Mouse (Mus musculus) cerebellum, postnatal 14 days (tissue): ENCODE results near the gene Celsr1.

Experiments used
- DNase-seq, 2 experiments: peaks; one replicate each; pipeline ENCODE4 v3.0.0; 2021; ENCODE audit warnings: mixed read lengths in 2 of 2

Celsr1 gene

GRCm38 (mm10) chr15:86033191-86033841 is at the start of gene Celsr1:
Gene Celsr1 (minus strand): TSS chr15:86033777.
- peak; percentile 36 to 52 for DNase-seq

GRCm38 (mm10) chr15:86083261-86083741 is 49.7 kb upstream of the Celsr1 start:
- DNase-seq = peak; percentile 54 to 69

- DNase-seq = peak; percentile 91 to 94
These were observed 49.0 kb upstream of the Celsr1 start for GRCm38 (mm10) chr15:86082551-86082961.

GRCm38 (mm10) chr15:86081654-86082053 is 48.1 kb upstream of the Celsr1 start:
- no peak for DNase-seq

GRCm38 (mm10) chr15:86080408-86080807 is 46.8 kb upstream of the Celsr1 start:
- DNase-seq = no peak

- no peak for DNase-seq
These were observed 46.3 kb upstream of the Celsr1 start for GRCm38 (mm10) chr15:86079876-86080275.

GRCm38 (mm10) chr15:86079467-86079866 is 45.9 kb upstream of the Celsr1 start:
- no peak for DNase-seq

- DNase-seq = no peak
These were observed 45.1 kb upstream of the Celsr1 start for GRCm38 (mm10) chr15:86078481-86079216.

GRCm38 (mm10) chr15:86077934-86078333 is 44.4 kb upstream of the Celsr1 start:
- no peak for DNase-seq

- no peak for DNase-seq
These were observed 42.8 kb upstream of the Celsr1 start for GRCm38 (mm10) chr15:86076378-86076777.

- no peak for DNase-seq
These were observed 42.4 kb upstream of the Celsr1 start for GRCm38 (mm10) chr15:86076048-86076315.

GRCm38 (mm10) chr15:86075305-86076047 is 41.9 kb upstream of the Celsr1 start:
- DNase-seq = no peak

- DNase-seq = no peak
These were observed 40.8 kb upstream of the Celsr1 start for GRCm38 (mm10) chr15:86074171-86074937.

GRCm38 (mm10) chr15:86071166-86071565 is 37.6 kb upstream of the Celsr1 start:
- no peak for DNase-seq

GRCm38 (mm10) chr15:86070368-86070767 is 36.8 kb upstream of the Celsr1 start:
- DNase-seq = no peak

- no peak for DNase-seq
These were observed 35.6 kb upstream of the Celsr1 start for GRCm38 (mm10) chr15:86069011-86069791.

- no peak for DNase-seq
These were observed 34.4 kb upstream of the Celsr1 start for GRCm38 (mm10) chr15:86067941-86068495.

GRCm38 (mm10) chr15:86067581-86067910 is 34.0 kb upstream of the Celsr1 start:
- DNase-seq = no peak

GRCm38 (mm10) chr15:86066836-86067580 is 33.4 kb upstream of the Celsr1 start:
- DNase-seq = no peak

- no peak for DNase-seq
These were observed 31.8 kb upstream of the Celsr1 start for GRCm38 (mm10) chr15:86065367-86065766.

- no peak for DNase-seq
These were observed 31.3 kb upstream of the Celsr1 start for GRCm38 (mm10) chr15:86064850-86065229.
